Mouse (Mus musculus) heart, postnatal 0 days (tissue): ENCODE measurements around the gene Psmd13. TPM values are rescaled to one million over a fixed set of nuclear protein-coding genes. Genes with fewer than 3 reads are reported as not detected.

Experiments
- ATAC-seq: fragments of 200-750 bp; cut with Nextera tagmentation; 2 replicates; pipeline ENCODE4 v1.8.0; 2017; ENCODE audit warnings: low read depth, moderate number of reproducible peaks, moderate library complexity; ENCODE audit not compliant: insufficient read depth
- DNase-seq: peaks from one replicate; pipeline ENCODE4 v3.0.0-alpha.2; 2016; ENCODE audit warnings: low spot score
- H3K27ac ChIP-seq: fragments of 300-500 bp; sonication (generic); 2 replicates; pipeline ENCODE4 v1.5.1; 2014; ENCODE audit warnings: low read depth, mild to moderate bottlenecking
- H3K27me3 ChIP-seq: fragments of 300-500 bp; sonication (generic); 2 replicates; pipeline ENCODE4 v1.6.1; 2014; ENCODE audit warnings: low read length, mixed read lengths; ENCODE audit not compliant: control insufficient read depth, insufficient read depth
- H3K36me3 ChIP-seq: fragments of 300-500 bp; sonication (generic); replicated peaks from 2 replicates; pipeline ENCODE4 v1.6.1; 2014; ENCODE audit warnings: low read length, mixed read lengths; ENCODE audit not compliant: control insufficient read depth, insufficient read depth
- H3K4me1 ChIP-seq: fragments of 300-500 bp; sonication (generic); 2 replicates; pipeline ENCODE4 v1.6.1; 2014; ENCODE audit warnings: antibody characterized with exemption; ENCODE audit not compliant: control insufficient read depth, insufficient read depth
- H3K4me2 ChIP-seq: fragments of 300-500 bp; sonication (generic); 2 replicates; pipeline ENCODE4 v1.6.1; 2014; ENCODE audit warnings: low read depth, mild to moderate bottlenecking, low read length, moderate library complexity
- H3K4me3 ChIP-seq: fragments of 300-500 bp; sonication (generic); 2 replicates; pipeline ENCODE4 v1.5.1; 2014; ENCODE audit warnings: low read depth, low read length
- H3K9ac ChIP-seq: fragments of 300-500 bp; sonication (generic); replicated peaks from 2 replicates; pipeline ENCODE4 v1.6.1; 2014; ENCODE audit warnings: low read depth, low read length, mixed read lengths
- H3K9me3 ChIP-seq: fragments of 300-500 bp; sonication (generic); replicated peaks from 2 replicates; pipeline ENCODE4 v1.6.1; 2016; ENCODE audit warnings: low read length; ENCODE audit not compliant: control insufficient read depth
- CTCF ChIP-seq: IDR thresholded peaks from 2 replicates; pipeline ENCODE4 v1.5.1; 2016; ENCODE audit warnings: antibody characterized with exemption, control low read depth, low read depth
- EP300 ChIP-seq: IDR thresholded peaks from 2 replicates; pipeline ENCODE4 v1.6.1; 2016; ENCODE audit warnings: antibody characterized with exemption, low read depth
- WGBS: fragments of 180-500 bp; shearing (Covaris S2); extraction: QIAGEN DNeasy Blood & Tissue Kit; methylation state at CpG from one replicate; pipeline ENCODE4 v1.1.7; 2014; 5-methylcytosine and 5-hydroxymethylcytosine counted together
- polyA plus RNA-seq: library from polyadenylated mRNA; unstranded; fragments of >200 nt; fragmentation: Nextera tagmentation; extraction: Ambion mirVana; gene quantifications from 2 replicates; pipeline ENCODE4 v1.2.1, GENCODE M21; 2015
- total RNA-seq: library from RNA; depleted of rRNA; stranded (reverse); fragments of >200 nt; gene quantifications from 2 replicates; pipeline ENCODE4 v1.2.3, GENCODE M21; 2014; ENCODE audit warnings: low replicate concordance; rRNA removed

Psmd13 gene
- total and polyA plus RNA-seq, 2 experiments from 2014 or later: 72.6 to 185 TPM

DNA sequence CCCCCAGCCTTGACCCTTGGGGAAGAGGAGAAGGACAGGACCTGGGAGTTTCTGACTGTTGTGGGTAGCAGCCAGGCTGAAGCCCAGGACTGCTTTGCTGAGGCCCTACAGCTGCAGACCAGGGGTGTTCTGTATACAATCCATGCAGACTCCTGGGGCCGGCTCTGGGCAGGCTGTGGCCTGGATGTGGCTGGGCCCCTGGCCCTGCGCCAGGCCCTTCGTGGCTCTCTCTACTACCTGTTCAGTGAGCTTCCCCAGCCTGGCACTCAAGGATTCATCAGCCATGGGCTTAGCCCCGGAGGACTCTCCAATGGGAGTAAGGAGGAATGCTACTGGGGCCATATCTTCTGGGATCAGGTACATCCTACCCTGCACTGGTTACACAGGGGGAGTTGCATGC is 61.6 kb downstream of the Psmd13 start:
- Histone ChIP-seq H3K4me1 (peaks cover 23% of the 10 kb centered on the region; the same call in 1 of the 2 replicates), H3K27me3 (no peaks in the 10 kb centered on the region), H3K9me3 (no peaks in the 10 kb centered on the region), H3K27ac (no peak overlapping the region), H3K36me3 (0 out of 2 replicates have a peak, but pooled peaks cover 11% of the 10 kb centered on the region), H3K9ac (no peak overlapping the region), H3K4me3 (no peak overlapping the region), H3K4me2 (no peak overlapping the region)
- TF ChIP-seq CTCF: no peak
- TF ChIP-seq EP300: no peak
- DNase-seq (no peak), ATAC-seq (no peak)
- 80% methylated on average over 4 of the region's 4 CpGs for WGBS

DNA sequence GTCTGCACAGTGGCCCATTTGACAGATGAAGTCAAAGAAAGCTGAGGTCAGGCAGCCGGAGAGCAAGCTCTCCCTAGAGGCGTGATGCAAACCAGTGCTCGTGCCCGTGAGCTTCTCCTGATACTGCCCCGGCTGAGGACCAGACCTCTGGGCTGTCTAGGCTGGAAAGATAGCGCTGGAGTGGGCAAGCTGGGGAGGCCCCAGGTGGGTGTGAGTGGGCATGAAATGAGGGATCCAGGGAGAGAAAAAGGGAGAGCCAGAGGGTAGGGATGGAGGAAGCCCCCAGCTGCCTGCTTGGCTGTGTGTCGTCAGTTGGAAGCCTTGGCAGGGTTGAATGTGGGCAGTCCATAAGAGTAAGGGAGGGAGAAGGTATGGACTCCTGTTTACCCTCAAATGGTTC is 62.5 kb downstream of the Psmd13 start:
- no peak for DNase-seq
- H3K4me1 ChIP-seq: peaks cover 28% of the 10 kb centered on the region; the same call in 1 of the 2 replicates
- ATAC-seq: no peak
- H3K9ac ChIP-seq: no peak overlapping the region
- 0 out of 2 replicates have a peak, but pooled peaks cover 20% of the 10 kb centered on the region for H3K36me3 ChIP-seq
- H3K27ac ChIP-seq: no peak overlapping the region
- no peaks in the 10 kb centered on the region for H3K9me3 ChIP-seq
- no peaks in the 10 kb centered on the region for H3K27me3 ChIP-seq
- H3K4me2 ChIP-seq: no peak overlapping the region
- WGBS: 76% methylated on average over 7 of the region's 7 CpGs
- no peak overlapping the region for H3K4me3 ChIP-seq
- no peak for TF ChIP-seq CTCF

DNA sequence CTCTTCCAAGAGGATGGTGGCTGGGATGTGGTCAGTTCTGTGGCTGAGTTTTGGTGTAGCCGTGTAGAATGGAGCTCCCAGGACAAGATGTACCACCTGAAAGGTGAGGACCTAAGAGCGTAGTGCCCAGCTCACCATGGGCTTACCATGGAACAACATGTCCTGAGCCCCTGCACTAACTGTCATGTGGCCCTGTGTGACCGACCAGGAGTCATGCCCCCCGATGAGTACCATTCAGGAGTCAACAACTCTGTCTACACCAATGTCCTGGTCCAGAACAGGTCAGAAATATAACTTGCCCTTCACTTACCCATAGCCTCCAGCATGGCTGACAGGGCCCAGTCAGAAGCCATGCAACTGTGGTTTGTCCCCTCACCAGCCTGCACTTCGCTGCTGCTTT is 63.5 kb downstream of the Psmd13 start:
- no peak for TF ChIP-seq EP300
- no peak for TF ChIP-seq CTCF
- Histone ChIP-seq H3K36me3 (peaks cover 28% of the 10 kb centered on the region; the same call in 1 of the 2 replicates), H3K27me3 (no peaks in the 10 kb centered on the region), H3K27ac (no peak overlapping the region), H3K4me2 (no peak overlapping the region), H3K9me3 (no peaks in the 10 kb centered on the region), H3K4me1 (peaks cover 31% of the 10 kb centered on the region; the same call in 1 of the 2 replicates), H3K4me3 (no peak overlapping the region), H3K9ac (no peak overlapping the region)
- 85% methylated on average over 5 of the region's 5 CpGs for WGBS
- DNase-seq (no peak), ATAC-seq (no peak)

DNA sequence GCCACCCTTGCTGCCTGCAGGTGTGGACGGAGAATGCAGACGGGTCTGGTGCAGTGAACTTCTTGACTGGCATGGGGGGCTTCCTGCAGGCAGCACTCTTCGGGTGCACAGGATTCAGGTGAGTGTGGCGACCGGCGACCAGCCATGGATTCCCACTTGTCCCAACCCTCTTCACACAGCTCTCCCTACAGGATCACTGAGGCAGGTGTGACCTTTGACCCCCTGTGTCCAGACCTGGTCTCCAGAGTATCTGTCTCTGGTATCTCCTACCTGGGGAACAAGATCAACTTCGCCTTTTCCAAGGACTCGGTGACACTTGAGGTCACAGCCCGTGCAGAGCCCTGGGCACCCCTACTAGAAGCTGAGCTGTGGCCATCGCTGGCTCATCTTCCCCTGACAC is 64.5 kb downstream of the Psmd13 start:
- peak overlapping the region; percentile 68 for H3K27ac ChIP-seq
- peaks cover 28% of the 10 kb centered on the region; the same call in 1 of the 2 replicates for H3K36me3 ChIP-seq
- no peaks in the 10 kb centered on the region for H3K27me3 ChIP-seq
- WGBS: 87% methylated on average over 10 of the region's 10 CpGs
- H3K9me3 ChIP-seq: no peaks in the 10 kb centered on the region
- H3K4me1 ChIP-seq: peaks cover 39% of the 10 kb centered on the region
- TF ChIP-seq CTCF (no peak), EP300 (no peak)
- no peak for ATAC-seq
- H3K9ac ChIP-seq: no peak overlapping the region
- H3K4me3 ChIP-seq: no peak overlapping the region
- no peak for DNase-seq
- H3K4me2 ChIP-seq: no peak overlapping the region

DNA sequence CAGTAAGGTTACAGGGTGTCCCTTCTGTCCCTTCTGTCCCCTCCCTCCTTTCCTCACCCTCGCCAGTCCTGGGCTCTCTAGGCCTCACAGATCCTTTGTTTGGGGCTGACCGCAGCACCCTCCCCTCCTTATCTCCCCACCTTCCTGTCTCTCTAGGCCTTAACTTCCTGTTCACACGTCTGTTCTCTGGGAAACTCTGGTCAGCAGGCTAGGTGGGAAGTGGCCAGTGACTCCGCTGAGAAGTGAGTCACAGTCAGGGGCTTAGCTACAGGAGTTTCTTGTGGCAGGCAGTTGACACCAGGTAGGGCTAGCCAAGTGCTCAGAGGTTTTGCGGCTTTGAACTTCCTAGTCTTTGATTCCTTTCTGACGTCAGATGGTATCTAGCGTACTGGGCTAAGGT is 65.2 kb downstream of the Psmd13 start:
- H3K4me2 ChIP-seq: no peak overlapping the region
- no peak for TF ChIP-seq CTCF
- peak; percentile 83 for TF ChIP-seq EP300
- ATAC-seq: peak; percentile 53
- peaks cover 39% of the 10 kb centered on the region for H3K4me1 ChIP-seq
- H3K4me3 ChIP-seq: no peak overlapping the region
- no peaks in the 10 kb centered on the region for H3K27me3 ChIP-seq
- peak overlapping the region; percentile 68 for H3K27ac ChIP-seq
- peaks cover 28% of the 10 kb centered on the region; the same call in 1 of the 2 replicates for H3K36me3 ChIP-seq
- WGBS: 36% methylated on average over 7 of the region's 7 CpGs
- H3K9me3 ChIP-seq: no peaks in the 10 kb centered on the region
- DNase-seq: peak; percentile 74
- H3K9ac ChIP-seq: no peak overlapping the region

DNA sequence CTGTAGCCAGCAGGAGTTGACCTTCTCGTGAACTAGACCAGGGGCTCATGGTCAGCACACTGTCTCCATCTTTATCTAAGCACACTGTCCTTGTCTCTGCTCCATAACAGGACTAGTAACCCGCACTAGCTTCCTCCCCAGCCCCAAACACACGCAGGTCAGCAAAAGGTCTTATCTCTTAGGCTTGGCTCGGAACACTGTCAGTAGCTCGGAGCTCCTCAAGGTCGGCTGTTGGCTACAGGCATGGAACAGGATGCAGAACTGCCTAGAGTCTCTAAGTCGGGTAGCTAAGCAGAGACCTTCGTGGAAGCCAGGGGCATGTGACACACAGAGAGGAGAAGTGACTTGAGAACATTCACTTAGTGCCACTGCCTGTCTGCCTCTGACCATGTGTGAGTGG is 66.4 kb downstream of the Psmd13 start:
- peaks cover 28% of the 10 kb centered on the region; the same call in 1 of the 2 replicates for H3K36me3 ChIP-seq
- WGBS: 22% methylated on average over 8 of the region's 8 CpGs
- 0 out of 2 replicates have a peak, but pooled peaks have one; percentile 14 for ATAC-seq

More for the DNA sequence above, 66.4 kb downstream of the Psmd13 start:
- TF ChIP-seq CTCF (no peak), EP300 (no peak)
- Histone ChIP-seq H3K27ac (peak overlapping the region; percentile 68), H3K9me3 (no peaks in the 10 kb centered on the region), H3K4me1 (peaks cover 33% of the 10 kb centered on the region), H3K9ac (no peak overlapping the region), H3K4me3 (no peak overlapping the region), H3K27me3 (no peaks in the 10 kb centered on the region), H3K4me2 (no peak overlapping the region)
- peak; percentile 47 for DNase-seq

Other genes starting within 250 kb of the Psmd13 start
- gene Olfr53, start 235.5 kb upstream of the Psmd13 start, total RNA-seq: not detected in 2 replicates
- gene Olfr53, start 235.5 kb upstream of the Psmd13 start, polyA plus RNA-seq: not detected in 2 replicates
- gene Olfr539, start 222.0 kb upstream of the Psmd13 start, total RNA-seq: not detected in 2 replicates
- not detected in 2 replicates for gene Olfr539, start 222.0 kb upstream of the Psmd13 start, polyA plus RNA-seq
- gene Olfr45, start 200.0 kb upstream of the Psmd13 start, total RNA-seq: not detected in 2 replicates
- gene Olfr45, start 200.0 kb upstream of the Psmd13 start, polyA plus RNA-seq: not detected in 2 replicates
- not detected in 2 replicates for gene Olfr541, start 184.7 kb upstream of the Psmd13 start, total RNA-seq
- not detected in 2 replicates for gene Olfr541, start 184.7 kb upstream of the Psmd13 start, polyA plus RNA-seq
- 0.11 TPM in 1 of 2 replicates, not detected in the other for gene Cyp2e1, start 118.2 kb upstream of the Psmd13 start, total RNA-seq
- gene Cyp2e1, start 118.2 kb upstream of the Psmd13 start, polyA plus RNA-seq: not detected in 2 replicates
- not detected in 2 replicates for gene Syce1, start 94.1 kb upstream of the Psmd13 start, total RNA-seq
- gene Syce1, start 94.1 kb upstream of the Psmd13 start, polyA plus RNA-seq: 0.10 and 0.18 TPM in 2 replicates
- 0.11 and 0.97 TPM in 2 replicates for gene Zfp941, start 59.8 kb upstream of the Psmd13 start, total RNA-seq
- gene Zfp941, start 59.8 kb upstream of the Psmd13 start, polyA plus RNA-seq: 0.29 and 0.45 TPM in 2 replicates
- not detected in 2 replicates for gene Urah, start 47.0 kb upstream of the Psmd13 start, total RNA-seq
- gene Urah, start 47.0 kb upstream of the Psmd13 start, polyA plus RNA-seq: 0.27 and 0.29 TPM in 2 replicates
- gene Scgb1c1, start 36.4 kb upstream of the Psmd13 start, total RNA-seq: 0.80 TPM in 1 of 2 replicates, not detected in the other
- gene Scgb1c1, start 36.4 kb upstream of the Psmd13 start, polyA plus RNA-seq: 8.7 and 11.0 TPM in 2 replicates
- not detected in 2 replicates for gene Odf3, start 34.2 kb upstream of the Psmd13 start, total RNA-seq
- gene Odf3, start 34.2 kb upstream of the Psmd13 start, polyA plus RNA-seq: not detected in 2 replicates
- not detected in 2 replicates for gene Gm45785, start 25.6 kb upstream of the Psmd13 start, total RNA-seq
- not detected in 2 replicates for gene Gm45785, start 25.6 kb upstream of the Psmd13 start, polyA plus RNA-seq
- gene Ric8a, start 25.0 kb upstream of the Psmd13 start, total RNA-seq: 37.2 and 73.8 TPM in 2 replicates
- gene Ric8a, start 25.0 kb upstream of the Psmd13 start, polyA plus RNA-seq: 27.5 and 27.8 TPM in 2 replicates
- 13.9 and 14.8 TPM in 2 replicates for gene Bet1l, start 24.4 kb upstream of the Psmd13 start, total RNA-seq
- gene Bet1l, start 24.4 kb upstream of the Psmd13 start, polyA plus RNA-seq: 29.6 and 32.0 TPM in 2 replicates
- 89.4 and 105 TPM in 2 replicates for gene Sirt3, start 341 bp downstream of the Psmd13 start, total RNA-seq
- 76.1 and 78.0 TPM in 2 replicates for gene Sirt3, start 341 bp downstream of the Psmd13 start, polyA plus RNA-seq
- 425 and 483 TPM in 2 replicates for gene Cox8b, start 18.5 kb downstream of the Psmd13 start, total RNA-seq
- gene Cox8b, start 18.5 kb downstream of the Psmd13 start, polyA plus RNA-seq: 1,841 and 1,871 TPM in 2 replicates
- not detected in 2 replicates for gene Nlrp6, start 38.9 kb downstream of the Psmd13 start, total RNA-seq
- gene Nlrp6, start 38.9 kb downstream of the Psmd13 start, polyA plus RNA-seq: 0.08 TPM in 1 of 2 replicates, not detected in the other
- 13.8 and 16.3 TPM in 2 replicates for gene Pgghg, start 59.4 kb downstream of the Psmd13 start, total RNA-seq
- gene Pgghg, start 59.4 kb downstream of the Psmd13 start, polyA plus RNA-seq: 5.8 and 5.9 TPM in 2 replicates
- 3.4 TPM in 1 of 2 replicates, not detected in the other for gene Ifitm5, start 68.3 kb downstream of the Psmd13 start, total RNA-seq
- 0.56 and 0.87 TPM in 2 replicates for gene Ifitm5, start 68.3 kb downstream of the Psmd13 start, polyA plus RNA-seq
- not detected in 2 replicates for gene Gm45717, start 74.0 kb downstream of the Psmd13 start, total RNA-seq
- gene Gm45717, start 74.0 kb downstream of the Psmd13 start, polyA plus RNA-seq: 0.36 TPM in 1 of 2 replicates, not detected in the other
- 172 and 232 TPM in 2 replicates for gene Ifitm2, start 74.0 kb downstream of the Psmd13 start, total RNA-seq
- 516 and 534 TPM in 2 replicates for gene Ifitm2, start 74.0 kb downstream of the Psmd13 start, polyA plus RNA-seq
- 1.4 and 23.1 TPM in 2 replicates for gene Ifitm1, start 85.3 kb downstream of the Psmd13 start, total RNA-seq
- gene Ifitm1, start 85.3 kb downstream of the Psmd13 start, polyA plus RNA-seq: 4.1 and 6.6 TPM in 2 replicates
- gene Ifitm3, start 128.8 kb downstream of the Psmd13 start, total RNA-seq: 148 and 324 TPM in 2 replicates
- 202 and 230 TPM in 2 replicates for gene Ifitm3, start 128.8 kb downstream of the Psmd13 start, polyA plus RNA-seq
- gene Ifitm6, start 136.0 kb downstream of the Psmd13 start, total RNA-seq: not detected in 2 replicates
- 0.30 and 0.74 TPM in 2 replicates for gene Ifitm6, start 136.0 kb downstream of the Psmd13 start, polyA plus RNA-seq
- gene Gm17387, start 147.2 kb downstream of the Psmd13 start, total RNA-seq: not detected in 2 replicates
- gene Gm17387, start 147.2 kb downstream of the Psmd13 start, polyA plus RNA-seq: not detected in 2 replicates
- gene B4galnt4, start 179.1 kb downstream of the Psmd13 start, total RNA-seq: 0.43 TPM in 1 of 2 replicates, not detected in the other
- 0.10 TPM in 1 of 2 replicates, not detected in the other for gene B4galnt4, start 179.1 kb downstream of the Psmd13 start, polyA plus RNA-seq
- gene Pkp3, start 196.2 kb downstream of the Psmd13 start, total RNA-seq: 3.8 TPM in 1 of 2 replicates, not detected in the other
- 0.19 and 0.20 TPM in 2 replicates for gene Pkp3, start 196.2 kb downstream of the Psmd13 start, polyA plus RNA-seq
- gene Sigirr, start 218.6 kb downstream of the Psmd13 start, total RNA-seq: 10.3 and 16.8 TPM in 2 replicates
- 4.2 and 5.1 TPM in 2 replicates for gene Sigirr, start 218.6 kb downstream of the Psmd13 start, polyA plus RNA-seq
- not detected in 2 replicates for gene Ano9, start 235.8 kb downstream of the Psmd13 start, total RNA-seq
- gene Ano9, start 235.8 kb downstream of the Psmd13 start, polyA plus RNA-seq: 0.04 and 0.07 TPM in 2 replicates
- 22.3 and 35.5 TPM in 2 replicates for gene Ptdss2, start 240.4 kb downstream of the Psmd13 start, total RNA-seq
- 54.8 and 56.9 TPM in 2 replicates for gene Ptdss2, start 240.4 kb downstream of the Psmd13 start, polyA plus RNA-seq